Mouse (Mus musculus) intestine, postnatal 0 days (tissue): ENCODE results near the gene Thoc5. TPM values are rescaled to one million over a fixed set of nuclear protein-coding genes. Genes with fewer than 3 reads are reported as not detected.
A peak's percentile ranks its signal among the peaks of the same experiment; 100 is the strongest.

ENCODE experiments used
- ATAC-seq: fragments of 200-750 bp; cut with Nextera tagmentation; 2 replicates; pipeline ENCODE4 v1.8.0; 2017; ENCODE audit warnings: mild to moderate bottlenecking, moderate TSS enrichment, moderate library complexity
- H3K27ac ChIP-seq: fragments of 300-500 bp; sonication (generic); 2 replicates; pipeline ENCODE4 v1.5.1; 2014; ENCODE audit warnings: mild to moderate bottlenecking, low read depth, low read length, moderate library complexity
- H3K27me3 ChIP-seq: fragments of 300-500 bp; sonication (generic); replicated peaks from 2 replicates; pipeline ENCODE4 v1.6.1; 2014; ENCODE audit warnings: low read length, mixed read lengths; ENCODE audit not compliant: control insufficient read depth, insufficient read depth
- H3K36me3 ChIP-seq: fragments of 300-500 bp; sonication (generic); 2 replicates; pipeline ENCODE4 v1.6.1; 2014; ENCODE audit warnings: mild to moderate bottlenecking, moderate library complexity; ENCODE audit not compliant: control insufficient read depth, insufficient read depth
- H3K4me1 ChIP-seq: fragments of 300-500 bp; sonication (generic); replicated peaks from 2 replicates; pipeline ENCODE4 v1.6.1; 2014; ENCODE audit warnings: antibody characterized with exemption, low read length, mixed read lengths; ENCODE audit not compliant: control insufficient read depth, insufficient read depth
- H3K4me2 ChIP-seq: fragments of 300-500 bp; sonication (generic); replicated peaks from 2 replicates; pipeline ENCODE4 v1.6.1; 2014; ENCODE audit warnings: low read depth, mild to moderate bottlenecking, moderate library complexity
- H3K4me3 ChIP-seq: fragments of 300-500 bp; sonication (generic); 2 replicates; pipeline ENCODE4 v1.5.1; 2014; ENCODE audit warnings: low read depth, low read length
- H3K9ac ChIP-seq: fragments of 300-500 bp; sonication (generic); 2 replicates; pipeline ENCODE4 v1.6.1; 2014; ENCODE audit warnings: mild to moderate bottlenecking, low read depth, low read length
- H3K9me3 ChIP-seq: fragments of 300-500 bp; sonication (generic); 2 replicates; pipeline ENCODE4 v1.6.1; 2016; ENCODE audit warnings: mixed run types; ENCODE audit not compliant: control insufficient read depth
- CTCF ChIP-seq: sonication (generic); IDR thresholded peaks from 2 replicates; pipeline ENCODE4 v1.5.1; 2016; ENCODE audit warnings: low read depth, mild to moderate bottlenecking, control low read depth, antibody characterized with exemption, moderate library complexity
- WGBS: fragments of 180-500 bp; shearing (Covaris S2); extraction: QIAGEN DNeasy Blood & Tissue Kit; methylation state at CpG from one replicate; pipeline ENCODE4 v1.1.7; 2014; 5-methylcytosine and 5-hydroxymethylcytosine counted together
- polyA plus RNA-seq: library from polyadenylated mRNA; unstranded; fragments of >200 nt; fragmentation: Nextera tagmentation; extraction: Ambion mirVana; gene quantifications from 2 replicates; pipeline ENCODE4 v1.2.1, GENCODE M21; 2015

The Thoc5 gene
- polyA plus RNA-seq, 1 experiment from 2014 or later, result 15.9 TPM

DNA sequence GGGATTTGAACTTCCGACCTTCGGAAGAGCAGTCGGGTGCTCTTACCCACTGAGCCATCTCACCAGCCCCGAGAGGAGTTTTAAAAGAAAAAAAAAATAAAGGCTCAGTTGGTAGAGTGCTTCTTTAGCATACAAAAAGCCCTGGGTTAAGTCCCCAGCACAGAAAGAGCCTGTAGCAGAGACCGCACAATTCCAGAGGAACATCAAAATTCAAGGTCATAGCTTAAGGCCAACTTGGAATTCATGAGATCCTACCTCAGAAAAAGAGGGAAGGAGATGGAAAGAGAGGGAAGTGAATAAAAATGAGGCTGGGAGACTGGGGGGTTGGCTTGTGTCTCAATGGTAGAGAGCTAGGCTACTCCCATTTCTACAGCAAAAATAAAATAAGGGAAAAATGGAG, 40.9 kb upstream of the Thoc5 start:
- ATAC-seq, result no peak
- Histone ChIP-seq H3K9me3 (no peaks in the 10 kb centered on the region), H3K36me3 (no peaks in the 10 kb centered on the region), H3K4me3 (no peak overlapping the region), H3K4me1 (no peaks in the 10 kb centered on the region), H3K27me3 (no peaks in the 10 kb centered on the region), H3K27ac (no peak overlapping the region), H3K9ac (no peak overlapping the region), H3K4me2 (no peak overlapping the region)
- no peak for TF ChIP-seq CTCF
- 95% methylated on average over 5 of the region's 5 CpGs for WGBS

DNA sequence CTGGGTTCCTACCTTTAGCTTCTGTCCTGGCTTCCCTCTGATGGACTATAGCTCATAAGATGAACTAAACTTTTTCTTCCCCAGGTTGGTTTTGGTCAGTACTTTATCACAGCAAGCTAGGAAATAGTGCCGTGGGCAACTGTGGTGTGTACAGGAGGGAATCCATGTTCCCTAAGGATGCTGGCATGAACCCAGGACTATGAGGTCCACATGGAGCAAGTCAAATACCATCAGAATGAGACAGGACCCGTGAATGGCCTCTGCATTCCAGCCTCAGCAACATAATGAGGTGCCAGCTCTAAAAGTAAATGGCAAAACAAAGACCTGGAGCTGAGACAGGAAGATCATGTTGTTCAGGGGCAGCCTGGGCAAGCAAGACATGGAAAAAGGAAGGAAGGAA, 36.7 kb upstream of the Thoc5 start:
- Histone ChIP-seq H3K9ac (no peak overlapping the region), H3K4me2 (no peak overlapping the region), H3K4me3 (no peak overlapping the region)

DNA sequence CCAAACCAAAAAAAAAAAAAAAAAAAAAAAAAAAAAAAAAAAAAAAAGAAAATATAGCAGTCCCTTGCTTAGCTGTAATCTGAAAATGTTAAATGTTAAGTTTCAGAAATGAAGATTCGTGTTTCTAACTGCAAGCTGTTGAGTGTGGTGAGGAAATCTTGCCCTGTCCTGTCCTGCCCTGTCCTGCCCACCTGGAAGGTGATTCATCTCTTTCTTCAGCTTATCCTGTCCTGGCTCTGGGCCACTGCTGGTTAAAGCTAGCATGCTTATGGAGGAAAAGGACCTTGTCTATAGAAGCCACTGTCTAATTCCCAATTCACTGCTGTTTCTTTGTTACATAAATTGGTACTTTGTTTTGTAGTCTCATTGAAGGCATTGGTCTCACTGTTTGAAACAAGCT, 34.1 kb upstream of the Thoc5 start:
- Histone ChIP-seq H3K9me3 (no peaks in the 10 kb centered on the region), H3K27me3 (no peaks in the 10 kb centered on the region), H3K4me1 (no peaks in the 10 kb centered on the region), H3K4me2 (no peak overlapping the region), H3K36me3 (no peaks in the 10 kb centered on the region), H3K27ac (no peak overlapping the region), H3K4me3 (no peak overlapping the region), H3K9ac (no peak overlapping the region)
- no peak for ATAC-seq
- no peak for TF ChIP-seq CTCF
- WGBS, result 80% methylated on average over 1 of the region's 1 CpGs

More for the DNA sequence above, 36.7 kb upstream of the Thoc5 start:
- 55% methylated on average over 2 of the region's 2 CpGs for WGBS
- no peak for ATAC-seq
- no peaks in the 10 kb centered on the region for H3K27me3 ChIP-seq
- H3K27ac ChIP-seq, result no peak overlapping the region
- no peaks in the 10 kb centered on the region for H3K9me3 ChIP-seq
- no peaks in the 10 kb centered on the region for H3K36me3 ChIP-seq
- no peak for TF ChIP-seq CTCF
- H3K4me1 ChIP-seq, result no peaks in the 10 kb centered on the region

DNA sequence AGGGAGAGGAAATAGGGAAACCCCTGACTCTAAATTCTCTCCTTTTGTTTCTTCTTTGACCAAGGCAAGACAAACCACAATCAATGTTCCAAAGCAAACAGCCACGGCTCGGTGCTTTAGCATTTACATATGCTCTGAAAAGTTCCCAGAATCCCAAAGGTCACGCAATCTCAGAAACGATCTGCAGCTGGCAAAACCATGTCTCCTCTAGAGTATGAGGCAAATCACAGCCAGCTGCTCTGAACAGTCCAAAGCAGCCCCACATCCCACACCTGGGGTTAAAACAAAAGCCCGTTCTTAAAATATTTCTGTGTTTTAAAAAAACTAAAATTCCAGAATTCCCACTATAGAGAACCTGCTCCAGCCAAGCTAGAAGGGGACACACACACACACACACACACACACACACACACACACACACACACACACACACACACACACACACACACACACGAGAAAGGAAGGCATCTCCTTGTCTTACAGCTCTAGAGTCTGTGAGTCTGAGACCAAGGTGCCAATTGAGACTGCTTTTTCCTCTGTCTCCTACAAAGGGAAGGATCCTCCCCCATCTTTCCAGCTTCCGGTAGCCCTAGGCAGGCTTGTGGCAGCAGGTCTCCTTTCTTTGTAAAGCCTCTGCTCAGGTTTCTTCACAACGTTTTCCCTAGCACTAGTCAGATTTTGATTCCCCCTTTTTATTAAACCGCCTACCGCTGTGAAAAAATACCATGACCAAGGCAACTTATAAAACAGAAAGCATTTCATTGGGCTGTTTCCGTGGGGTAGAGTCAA, 33.1 kb upstream of the Thoc5 start:
- 53% methylated on average over 11 of the region's 11 CpGs for WGBS
- H3K27ac ChIP-seq, result no peak overlapping the region
- no peak overlapping the region for H3K9ac ChIP-seq
- H3K27me3 ChIP-seq, result no peaks in the 10 kb centered on the region
- no peak for ATAC-seq
- no peak for TF ChIP-seq CTCF
- no peaks in the 10 kb centered on the region for H3K4me1 ChIP-seq
- no peaks in the 10 kb centered on the region for H3K36me3 ChIP-seq
- no peak overlapping the region for H3K4me3 ChIP-seq
- no peaks in the 10 kb centered on the region for H3K9me3 ChIP-seq
- no peak overlapping the region for H3K4me2 ChIP-seq

DNA sequence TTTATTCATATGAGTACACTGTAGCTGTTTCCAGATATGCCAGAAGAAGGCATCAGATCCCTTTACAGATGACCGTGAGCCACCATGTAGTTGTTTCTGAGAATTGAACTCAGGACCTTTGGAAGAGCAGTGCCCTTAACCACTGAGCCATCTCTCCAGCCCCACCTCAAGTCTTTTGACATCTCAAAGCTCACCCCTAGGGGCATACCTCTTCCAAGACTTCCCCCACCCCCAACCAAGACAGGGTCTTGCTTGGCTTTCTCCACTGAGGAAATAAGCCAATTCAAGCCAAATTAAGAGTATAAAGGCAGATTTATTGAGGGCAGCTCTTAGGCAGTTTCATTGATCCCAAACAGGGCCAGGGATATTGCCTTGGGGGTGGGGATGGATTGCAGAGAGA, 32.4 kb upstream of the Thoc5 start:
- no peak for ATAC-seq
- TF ChIP-seq CTCF, result no peak
- Histone ChIP-seq H3K4me1 (no peaks in the 10 kb centered on the region), H3K27me3 (no peaks in the 10 kb centered on the region), H3K27ac (no peak overlapping the region), H3K36me3 (no peaks in the 10 kb centered on the region), H3K4me2 (no peak overlapping the region), H3K9me3 (no peaks in the 10 kb centered on the region), H3K4me3 (no peak overlapping the region), H3K9ac (no peak overlapping the region)
- WGBS, result 93% methylated on average over 1 of the region's 1 CpGs

DNA sequence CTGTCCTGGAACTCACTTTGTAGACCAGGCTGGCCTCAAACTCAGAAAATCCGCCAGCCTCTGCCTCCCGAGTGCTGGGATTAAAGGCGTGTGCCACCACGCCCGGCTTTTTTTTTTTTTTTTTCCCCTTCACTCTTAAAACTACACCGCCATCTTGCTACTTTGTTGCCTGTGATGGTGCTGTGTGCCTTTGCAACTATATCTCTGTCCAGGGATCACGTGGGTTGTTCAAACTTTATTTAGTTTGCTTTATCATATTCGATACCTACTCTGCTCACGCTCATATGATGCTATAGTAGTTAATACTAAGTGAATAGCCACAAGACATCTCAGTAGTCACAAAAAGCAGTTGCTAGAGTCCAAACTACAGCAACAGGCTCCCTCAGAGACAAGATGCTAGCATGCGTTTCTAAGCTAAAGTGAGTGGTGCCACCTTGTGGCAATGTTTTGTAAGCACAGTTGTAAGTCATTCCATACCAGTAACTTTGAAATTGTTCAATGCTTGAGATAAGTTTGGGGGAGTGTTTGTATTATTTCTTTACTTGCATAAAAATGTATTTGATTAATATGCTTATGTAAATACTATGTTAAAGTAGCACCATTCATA, 29.4 kb upstream of the Thoc5 start:
- WGBS, result 28% methylated on average over 10 of the region's 10 CpGs
- no peaks in the 10 kb centered on the region for H3K4me1 ChIP-seq
- no peak overlapping the region for H3K9ac ChIP-seq
- TF ChIP-seq CTCF, result peak; percentile 91
- no peaks in the 10 kb centered on the region for H3K27me3 ChIP-seq
- no peak for ATAC-seq
- no peaks in the 10 kb centered on the region for H3K9me3 ChIP-seq
- H3K4me3 ChIP-seq, result no peak overlapping the region
- H3K36me3 ChIP-seq, result no peaks in the 10 kb centered on the region
- H3K4me2 ChIP-seq, result no peak overlapping the region
- no peak overlapping the region for H3K27ac ChIP-seq
